Mouse (Mus musculus): Measurements from ENCODE around the gene Brf1. TPM values are rescaled to one million over a fixed set of nuclear protein-coding genes. Genes with fewer than 3 reads are reported as not detected.

Brf1 gene
- polyA plus RNA-seq, 1 experiment from 2014 or later, result 41.4 TPM

DNA sequence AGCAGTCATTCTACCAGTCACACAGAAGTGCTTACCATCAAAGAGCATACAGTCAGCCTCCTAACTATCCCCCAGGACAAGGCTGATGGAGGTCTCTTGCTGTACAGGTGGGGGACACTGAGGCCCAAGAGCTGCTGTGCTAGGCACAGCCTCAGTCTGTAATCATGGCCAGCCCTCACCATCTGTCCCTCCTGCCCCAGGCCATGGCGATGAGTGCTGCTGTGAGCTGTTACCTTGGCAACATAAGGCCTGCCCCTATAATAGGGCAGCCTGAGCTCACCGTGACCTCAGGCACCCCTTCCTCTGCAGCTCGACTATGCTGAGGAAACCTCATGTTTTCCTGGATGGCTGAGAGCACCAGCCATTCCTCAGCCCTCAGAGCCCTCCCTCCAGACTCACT, 78.0 kb downstream of the Brf1 start:
- Histone ChIP-seq H3K4me1 (replicated peaks; ENCODE audit: insufficient read depth, low read length) (no peaks in the 10 kb centered on the region), H3K4me3 (replicated peaks; ENCODE audit: low read depth, low read length) (no peak overlapping the region), H3K36me3 (ENCODE audit: insufficient read depth, low read length) (no peaks in the 10 kb centered on the region), H3K27me3 (ENCODE audit: insufficient read depth, low read length) (no peaks in the 10 kb centered on the region), H3K27ac (no peak overlapping the region), H3K9ac (ENCODE audit: low read depth, low read length) (no peak overlapping the region), H3K4me2 (ENCODE audit: low read length) (no peak overlapping the region), H3K9me3 (replicated peaks; ENCODE audit: low read length) (no peaks in the 10 kb centered on the region)
- no peak for ATAC-seq (replicated peaks; ENCODE audit: low FRiP score, low read depth)
- TF ChIP-seq CTCF (IDR thresholded peaks at IDR 0.05; ENCODE audit: low read depth), result no peak
- 47% methylated on average over 3 of the region's 3 CpGs for WGBS
- DNase-seq (ENCODE audit: low spot score), result no peak

- Histone ChIP-seq H3K4me3 (replicated peaks; ENCODE audit: low read depth, low read length) (no peak overlapping the region), H3K27me3 (ENCODE audit: insufficient read depth, low read length) (no peaks in the 10 kb centered on the region), H3K4me1 (replicated peaks; ENCODE audit: insufficient read depth, low read length) (no peaks in the 10 kb centered on the region), H3K27ac (no peak overlapping the region), H3K9me3 (replicated peaks; ENCODE audit: low read length) (no peaks in the 10 kb centered on the region), H3K9ac (ENCODE audit: low read depth, low read length) (no peak overlapping the region), H3K36me3 (ENCODE audit: insufficient read depth, low read length) (no peaks in the 10 kb centered on the region), H3K4me2 (ENCODE audit: low read length) (no peak overlapping the region)
- 77% methylated on average over 12 of the region's 12 CpGs for WGBS
- no peak for DNase-seq (ENCODE audit: low spot score)
- ATAC-seq (replicated peaks; ENCODE audit: low FRiP score, low read depth), result no peak
- no peak for TF ChIP-seq CTCF (IDR thresholded peaks at IDR 0.05; ENCODE audit: low read depth)
Measured at GRCm38 (mm10) chr12:112921518-112921917, 79.0 kb downstream of the Brf1 start.

DNA sequence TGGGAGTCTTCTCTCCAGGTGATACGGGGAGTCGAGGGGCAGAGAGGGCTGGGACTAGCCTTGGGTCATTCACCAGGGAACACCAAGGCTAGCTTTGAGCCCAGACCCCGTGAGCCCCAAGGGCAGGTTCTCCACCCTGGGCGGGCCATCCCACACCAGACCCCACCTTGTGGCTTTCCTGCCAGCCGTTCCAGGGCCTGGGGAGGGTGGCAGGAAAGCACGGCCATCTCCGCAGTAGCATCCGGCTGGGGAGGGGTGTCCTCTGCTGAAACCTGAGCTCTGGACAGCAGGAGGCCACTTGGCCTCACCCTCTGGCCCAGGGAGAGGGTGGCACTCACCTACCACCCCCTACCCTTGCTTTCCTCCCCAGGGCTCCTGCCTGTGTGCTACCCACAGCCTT, 82.6 kb downstream of the Brf1 start:
- Histone ChIP-seq H3K27me3 (ENCODE audit: insufficient read depth, low read length) (no peaks in the 10 kb centered on the region), H3K27ac (no peak overlapping the region), H3K4me3 (replicated peaks; ENCODE audit: low read depth, low read length) (no peak overlapping the region), H3K4me2 (ENCODE audit: low read length) (no peak overlapping the region), H3K9ac (ENCODE audit: low read depth, low read length) (no peak overlapping the region), H3K9me3 (replicated peaks; ENCODE audit: low read length) (no peaks in the 10 kb centered on the region), H3K36me3 (ENCODE audit: insufficient read depth, low read length) (no peaks in the 10 kb centered on the region), H3K4me1 (replicated peaks; ENCODE audit: insufficient read depth, low read length) (no peaks in the 10 kb centered on the region)
- 36% methylated on average over 8 of the region's 8 CpGs for WGBS
- TF ChIP-seq CTCF (IDR thresholded peaks at IDR 0.05; ENCODE audit: low read depth), result no peak
- no peak for ATAC-seq (replicated peaks; ENCODE audit: low FRiP score, low read depth)
- no peak for DNase-seq (ENCODE audit: low spot score)

GRCm38 (mm10) chr12:112917486-112917885, 83.0 kb downstream of the Brf1 start:
- Histone ChIP-seq H3K36me3 (ENCODE audit: insufficient read depth, low read length) (no peaks in the 10 kb centered on the region), H3K9ac (ENCODE audit: low read depth, low read length) (no peak overlapping the region), H3K4me3 (replicated peaks; ENCODE audit: low read depth, low read length) (no peak overlapping the region), H3K4me1 (replicated peaks; ENCODE audit: insufficient read depth, low read length) (no peaks in the 10 kb centered on the region), H3K27me3 (ENCODE audit: insufficient read depth, low read length) (no peaks in the 10 kb centered on the region), H3K4me2 (ENCODE audit: low read length) (no peak overlapping the region), H3K27ac (no peak overlapping the region), H3K9me3 (replicated peaks; ENCODE audit: low read length) (no peaks in the 10 kb centered on the region)
- no peak for DNase-seq (ENCODE audit: low spot score)
- 66% methylated on average over 11 of the region's 11 CpGs for WGBS
- ATAC-seq (replicated peaks; ENCODE audit: low FRiP score, low read depth), result no peak
- TF ChIP-seq CTCF (IDR thresholded peaks at IDR 0.05; ENCODE audit: low read depth), result no peak

GRCm38 (mm10) chr12:112916698-112917400, 83.7 kb downstream of the Brf1 start:
- Histone ChIP-seq H3K27me3 (ENCODE audit: insufficient read depth, low read length) (no peaks in the 10 kb centered on the region), H3K36me3 (ENCODE audit: insufficient read depth, low read length) (no peaks in the 10 kb centered on the region), H3K4me1 (replicated peaks; ENCODE audit: insufficient read depth, low read length) (no peaks in the 10 kb centered on the region), H3K27ac (no peak overlapping the region), H3K4me3 (replicated peaks; ENCODE audit: low read depth, low read length) (no peak overlapping the region), H3K9me3 (replicated peaks; ENCODE audit: low read length) (no peaks in the 10 kb centered on the region), H3K9ac (ENCODE audit: low read depth, low read length) (no peak overlapping the region), H3K4me2 (ENCODE audit: low read length) (no peak overlapping the region)
- WGBS, result 74% methylated on average over 16 of the region's 16 CpGs
- TF ChIP-seq CTCF (IDR thresholded peaks at IDR 0.05; ENCODE audit: low read depth), result no peak
- no peak for DNase-seq (ENCODE audit: low spot score)
- no peak for ATAC-seq (replicated peaks; ENCODE audit: low FRiP score, low read depth)

DNA sequence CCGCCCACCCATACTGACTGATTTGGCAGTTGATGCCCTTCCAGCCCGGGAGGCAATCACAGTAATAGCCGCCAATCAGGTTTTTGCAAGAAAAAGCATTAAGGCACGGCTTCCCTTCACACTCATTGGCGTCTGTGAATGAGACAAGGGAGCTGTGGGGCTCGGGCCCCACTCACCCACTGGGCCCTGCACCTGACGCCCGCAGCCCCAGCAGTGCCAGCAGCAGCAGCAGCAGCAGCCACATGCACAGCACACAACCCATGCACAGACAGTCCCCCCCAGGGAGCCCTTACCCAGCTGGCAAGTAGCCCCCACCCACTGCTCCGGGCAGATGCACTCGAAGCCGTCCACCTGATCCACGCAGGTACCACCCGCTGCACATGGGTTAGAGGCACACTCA, 84.9 kb downstream of the Brf1 start:
- H3K4me2 ChIP-seq (ENCODE audit: low read length), result no peak overlapping the region
- DNase-seq (ENCODE audit: low spot score), result no peak
- no peak overlapping the region for H3K9ac ChIP-seq (ENCODE audit: low read depth, low read length)
- no peaks in the 10 kb centered on the region for H3K27me3 ChIP-seq (ENCODE audit: insufficient read depth, low read length)
- no peaks in the 10 kb centered on the region for H3K36me3 ChIP-seq (ENCODE audit: insufficient read depth, low read length)
- no peak overlapping the region for H3K4me3 ChIP-seq (replicated peaks; ENCODE audit: low read depth, low read length)
- no peak overlapping the region for H3K27ac ChIP-seq
- no peak for TF ChIP-seq CTCF (IDR thresholded peaks at IDR 0.05; ENCODE audit: low read depth)
- H3K9me3 ChIP-seq (replicated peaks; ENCODE audit: low read length), result no peaks in the 10 kb centered on the region
- H3K4me1 ChIP-seq (replicated peaks; ENCODE audit: insufficient read depth, low read length), result no peaks in the 10 kb centered on the region
- ATAC-seq (replicated peaks; ENCODE audit: low FRiP score, low read depth), result no peak
- WGBS, result 65% methylated on average over 13 of the region's 13 CpGs

- no peak for TF ChIP-seq CTCF (IDR thresholded peaks at IDR 0.05; ENCODE audit: low read depth)
Measured at GRCm38 (mm10) chr12:112914527-112914926, 86.0 kb downstream of the Brf1 start.

More at GRCm38 (mm10) chr12:112914527-112914926, 86.0 kb downstream of the Brf1 start:
- no peaks in the 10 kb centered on the region for H3K36me3 ChIP-seq (ENCODE audit: insufficient read depth, low read length)
- H3K4me1 ChIP-seq (replicated peaks; ENCODE audit: insufficient read depth, low read length), result no peaks in the 10 kb centered on the region
- no peak overlapping the region for H3K4me2 ChIP-seq (ENCODE audit: low read length)
- H3K9me3 ChIP-seq (replicated peaks; ENCODE audit: low read length), result no peaks in the 10 kb centered on the region
- no peaks in the 10 kb centered on the region for H3K27me3 ChIP-seq (ENCODE audit: insufficient read depth, low read length)
- H3K4me3 ChIP-seq (replicated peaks; ENCODE audit: low read depth, low read length), result no peak overlapping the region
- DNase-seq (ENCODE audit: low spot score) (no peak), ATAC-seq (replicated peaks; ENCODE audit: low FRiP score, low read depth) (no peak)
- no peak overlapping the region for H3K27ac ChIP-seq
- H3K9ac ChIP-seq (ENCODE audit: low read depth, low read length), result no peak overlapping the region
- WGBS, result 50% methylated on average over 11 of the region's 11 CpGs
